Mouse (Mus musculus) neutrophil, adult 83 days (primary cell): ENCODE results near the gene Rassf4. TPM values are rescaled to one million over a fixed set of nuclear protein-coding genes. Genes with fewer than 3 reads are reported as not detected.

Experiments used
- total RNA-seq, 2 experiments: library from RNA; stranded (reverse); gene quantifications; one replicate each; pipeline ENCODE4 v1.2.4; 2023

Gene Rassf4
- total RNA-seq: 100 to 1,000 TPM in 1 of 2 experiments, 10 to 100 TPM in 1; 97.6 to 122 TPM

DNA sequence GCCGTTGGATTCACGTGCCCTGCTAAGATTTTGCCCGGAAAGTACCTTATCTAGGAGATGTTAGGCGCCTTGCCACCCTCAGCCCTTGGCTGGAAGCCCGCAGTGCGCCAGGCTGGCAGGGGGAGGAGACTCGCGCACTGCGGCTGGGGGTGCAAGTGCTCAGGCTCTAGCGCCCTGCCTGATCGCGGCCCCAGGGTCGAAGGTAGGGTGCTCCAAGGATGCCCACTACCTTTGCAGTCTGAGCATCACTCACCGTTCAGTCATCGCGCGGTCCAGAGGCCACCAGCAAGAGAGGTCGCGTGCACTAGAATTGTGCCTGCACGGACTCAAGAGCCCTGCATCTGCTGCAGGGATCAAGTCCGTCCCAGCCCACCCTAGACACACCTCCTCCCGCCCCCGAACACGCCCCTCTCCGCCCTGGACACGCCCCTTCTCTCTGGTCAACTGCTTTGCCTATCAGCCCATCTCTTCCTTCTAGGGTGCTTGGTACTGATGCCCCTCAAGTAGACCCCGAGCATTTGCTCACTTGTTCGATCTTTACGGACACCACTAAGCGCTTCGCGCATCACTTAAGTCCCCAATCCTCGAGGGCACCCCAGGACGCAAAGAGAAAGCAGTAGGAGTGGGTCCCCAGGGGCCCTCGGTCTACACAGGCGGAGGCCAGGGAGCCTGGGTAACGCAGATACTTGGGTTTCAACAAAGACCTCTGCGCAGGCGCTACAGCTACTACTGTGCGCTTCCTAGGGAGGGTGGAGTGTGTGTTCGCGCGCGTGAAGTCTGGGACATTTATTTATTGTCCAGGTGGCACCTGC lies at the start of gene Rassf4:
Gene Rassf4, minus strand, starts transcription at position 482 of the 812 bp plus-strand sequence.

DNA sequence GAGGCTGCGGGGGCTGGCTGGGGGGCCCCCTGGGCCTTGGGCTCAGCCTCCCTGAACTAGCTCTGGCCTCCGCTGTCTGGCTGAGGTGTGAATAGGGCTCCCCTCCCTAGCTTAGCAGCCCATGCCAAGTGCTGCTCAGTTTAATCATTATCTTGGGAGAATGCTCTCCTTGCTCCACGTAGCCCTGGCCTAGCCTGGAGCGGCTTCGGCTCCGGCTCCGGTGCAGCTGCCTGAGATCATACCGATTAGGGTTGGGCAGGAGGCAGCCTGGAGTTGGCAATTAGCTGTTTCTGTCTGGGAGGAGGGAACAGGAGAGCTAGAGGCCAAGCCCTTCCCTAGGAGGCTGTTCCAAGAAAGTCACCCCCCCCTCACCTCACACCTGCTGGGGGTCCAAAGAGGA lies 42.9 kb upstream of the Rassf4 start, which contains the start of gene Tmem72:
Gene Tmem72, minus strand, starts transcription at position 248 of the 400 bp plus-strand sequence.

GRCm38 (mm10) chr6:116650406-116650805 lies 23.3 kb downstream of the Rassf4 start, which contains the start of gene Depp1:
TSS of gene Depp1 (plus strand) at chr6:116650609.

DNA sequence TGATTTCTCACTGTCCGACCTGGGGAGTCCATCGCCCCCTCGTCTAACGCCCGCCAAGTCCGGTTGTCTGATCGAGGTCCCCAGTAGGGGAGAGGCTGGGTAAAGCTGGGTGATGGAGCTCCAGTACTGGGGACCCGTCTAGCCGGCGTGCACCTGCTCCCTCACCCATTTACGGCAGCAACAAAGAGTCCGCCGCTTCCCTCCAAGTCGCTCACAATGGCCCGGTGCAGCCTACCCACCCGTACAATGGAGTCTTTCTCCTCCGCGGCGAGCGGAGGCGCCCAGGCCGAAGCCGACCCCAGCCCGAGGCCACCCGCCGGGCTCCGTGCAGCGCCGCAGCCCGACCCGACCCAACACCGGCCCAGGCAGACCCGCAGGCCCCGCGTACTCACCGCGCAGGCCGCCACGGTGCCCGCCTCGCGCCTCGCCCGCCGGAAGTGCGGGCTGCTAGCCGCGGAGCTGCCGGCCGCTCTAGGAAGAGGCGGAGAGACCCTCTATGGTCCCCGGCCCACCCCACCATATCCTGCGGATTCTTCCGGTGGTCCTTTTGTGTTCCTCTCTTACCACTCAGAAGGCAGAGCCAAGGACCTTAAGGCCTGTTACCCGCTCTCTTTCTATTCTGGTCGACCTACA lies 45.1 kb downstream of the Rassf4 start, which contains the start of gene Zfp422:
Gene Zfp422, minus strand, starts transcription at position 461 of the 633 bp plus-strand sequence.

DNA sequence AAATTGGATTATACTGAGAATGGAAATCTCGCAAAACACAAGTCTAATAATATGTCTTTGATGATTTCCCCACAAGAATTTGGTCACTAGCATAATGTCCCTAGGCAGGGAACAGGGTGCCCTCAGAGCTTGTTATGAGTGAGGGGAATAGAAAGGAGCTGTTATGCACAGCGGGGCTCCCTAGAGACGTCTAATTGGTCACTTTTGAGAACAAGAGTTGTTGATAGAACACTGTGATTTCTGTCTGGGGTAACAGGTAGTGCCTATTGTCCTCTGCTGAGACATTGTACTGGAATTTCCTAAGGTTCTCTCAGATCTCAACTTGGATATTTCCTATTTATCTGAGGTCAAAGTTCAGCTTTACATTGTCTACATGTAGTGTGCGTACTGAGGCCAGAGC lies 89.7 kb downstream of the Rassf4 start, which contains the start of gene Olfr215:
Gene Olfr215, minus strand, starts transcription at position 101 of the 400 bp plus-strand sequence.

Other genes with a start within 250 kb of the Rassf4 start
- gene Alox5, start 212.8 kb downstream of the Rassf4 start, total RNA-seq: 100 to 1,000 TPM; 239 to 243 TPM
- not detected for gene Olfr211, start 184.9 kb downstream of the Rassf4 start, total RNA-seq
- under 1 TPM; 0.53 to 0.79 TPM for gene Olfr212, start 167.4 kb downstream of the Rassf4 start, total RNA-seq
- not detected for gene Olfr213, start 135.5 kb downstream of the Rassf4 start, total RNA-seq
- 1 to 10 TPM; 2.0 to 2.6 TPM for gene Gm5580, start 122.8 kb downstream of the Rassf4 start, total RNA-seq
- not detected for gene Olfr214, start 119.7 kb downstream of the Rassf4 start, total RNA-seq
- not detected for gene Olfr215, start 89.8 kb downstream of the Rassf4 start, total RNA-seq
- gene Zfp422, start 45.0 kb downstream of the Rassf4 start, total RNA-seq: 10 to 100 TPM; 12.6 to 13.6 TPM
- gene Depp1, start 23.3 kb downstream of the Rassf4 start, total RNA-seq: not detected
- under 1 TPM; 0.24 to 0.26 TPM for gene Tmem72, start 43.0 kb upstream of the Rassf4 start, total RNA-seq